Mouse (Mus musculus) spleen, postnatal 36 days (tissue): ENCODE results near the gene Rhog.
A peak's percentile ranks its signal among the peaks of the same experiment; 100 is the strongest.

Source experiments
- DNase-seq, 2 experiments: peaks; one replicate each; pipeline ENCODE4 v3.0.0; 2022; ENCODE audit warnings: low spot score in 2 of 2, mixed read lengths in 1 of 2

The Rhog gene

GRCm38 (mm10) chr7:102250631-102251214 lies 5.1 kb downstream of the Rhog start:
- peak; percentile 95 to 96 for DNase-seq

- peak; percentile 82 to 84 for DNase-seq
Observed at GRCm38 (mm10) chr7:102249896-102250630, 5.8 kb downstream of the Rhog start.

GRCm38 (mm10) chr7:102249531-102249895 lies 6.3 kb downstream of the Rhog start:
- DNase-seq, result peak; percentile 75 to 77

DNA sequence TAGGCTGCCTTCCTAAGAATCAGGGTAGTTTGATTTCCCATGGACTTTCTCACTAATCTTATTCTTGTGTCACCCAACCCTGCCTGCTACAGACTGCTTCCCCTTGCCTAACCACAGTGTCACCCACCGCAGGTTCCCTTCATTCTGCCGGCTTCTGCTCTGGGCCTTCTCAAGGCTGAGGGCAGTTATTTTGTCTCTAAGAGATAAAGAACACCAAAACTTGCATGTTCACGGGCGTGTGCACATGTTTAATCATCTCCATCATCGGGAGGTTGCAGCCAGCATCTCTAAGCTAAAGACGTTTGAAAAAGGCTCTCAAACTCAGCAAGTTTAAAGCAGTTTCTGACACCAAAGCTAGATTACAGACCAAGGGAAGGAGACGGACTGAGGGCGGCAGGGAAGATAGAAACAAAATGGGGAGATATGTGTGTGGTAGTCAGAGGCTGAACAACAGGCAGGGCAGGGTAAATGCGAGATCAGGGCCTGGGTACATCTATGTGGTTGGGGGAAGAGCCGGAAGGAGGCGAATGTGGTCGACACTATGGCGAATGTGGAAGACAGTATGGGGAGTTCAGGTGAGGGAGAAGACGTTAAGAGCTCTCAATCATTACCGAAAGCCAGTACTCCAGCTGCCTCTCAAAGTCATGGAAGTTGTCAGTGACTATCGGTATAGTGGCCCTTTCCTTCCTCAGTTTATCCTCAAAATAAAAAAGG lies 7.0 kb downstream of the Rhog start:
- DNase-seq, result peak; percentile 72 to 76

DNA sequence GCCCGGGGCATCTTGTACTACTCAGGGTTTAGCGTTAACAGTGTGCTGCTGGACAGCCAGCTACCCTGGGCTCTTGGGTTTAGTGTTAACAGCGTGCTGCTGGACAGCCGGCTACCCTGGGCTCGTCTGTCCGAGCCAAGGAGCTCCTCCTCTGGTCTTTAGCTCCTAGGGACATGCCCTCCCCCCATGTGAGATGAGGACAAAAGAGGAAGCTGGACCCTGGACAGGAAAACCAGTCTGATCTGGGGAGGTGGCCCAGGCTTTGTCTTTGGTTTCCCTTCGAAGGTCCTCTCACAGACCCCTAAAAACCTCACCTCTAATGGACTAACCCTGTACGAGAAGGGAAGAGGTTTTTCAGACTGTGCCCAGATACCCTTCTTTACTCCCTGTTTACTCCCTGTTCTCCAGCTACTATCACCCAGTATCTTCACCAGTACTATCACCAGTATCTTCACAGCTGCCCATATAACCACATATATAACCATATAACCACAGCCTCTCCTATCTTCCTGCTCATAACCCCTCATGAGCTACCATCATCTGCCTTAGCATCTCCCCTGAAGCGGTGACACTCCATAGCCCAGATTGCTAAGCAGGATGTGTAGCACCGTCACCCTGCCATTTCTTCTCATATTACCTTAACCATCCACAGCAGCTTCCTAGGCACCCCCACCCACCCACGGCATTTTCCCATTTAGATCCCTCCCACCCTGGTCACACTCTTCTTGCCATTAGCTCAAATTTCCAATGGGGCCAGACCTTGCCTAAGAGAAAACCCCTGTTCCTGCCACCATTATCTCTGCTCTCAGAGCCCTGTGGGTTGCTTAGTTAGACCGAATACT lies 8.7 kb downstream of the Rhog start:
- DNase-seq, result peak; percentile 20 to 39

DNA sequence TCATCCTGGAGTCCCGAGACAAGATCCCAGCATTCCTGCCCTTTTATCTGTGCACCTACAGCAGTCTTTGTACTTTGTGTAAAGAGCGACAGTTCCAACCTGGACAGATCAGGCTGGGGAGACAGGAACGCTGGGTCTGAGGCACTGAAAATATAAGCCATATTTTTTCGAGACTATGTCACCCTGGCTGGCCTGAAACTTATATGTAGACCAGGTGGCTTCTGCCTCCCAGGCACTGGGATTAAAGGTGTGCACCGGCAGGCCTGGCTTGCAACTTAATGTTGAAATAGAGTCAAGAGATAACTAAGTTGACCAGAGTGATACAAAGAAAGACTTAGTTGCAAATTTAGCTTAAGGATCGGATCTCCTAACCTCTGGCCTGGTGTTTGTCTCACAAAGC lies 9.6 kb downstream of the Rhog start:
- DNase-seq, result no peak

GRCm38 (mm10) chr7:102245775-102246174 lies 10.1 kb downstream of the Rhog start:
- DNase-seq, result peak; percentile 22 to 36

DNA sequence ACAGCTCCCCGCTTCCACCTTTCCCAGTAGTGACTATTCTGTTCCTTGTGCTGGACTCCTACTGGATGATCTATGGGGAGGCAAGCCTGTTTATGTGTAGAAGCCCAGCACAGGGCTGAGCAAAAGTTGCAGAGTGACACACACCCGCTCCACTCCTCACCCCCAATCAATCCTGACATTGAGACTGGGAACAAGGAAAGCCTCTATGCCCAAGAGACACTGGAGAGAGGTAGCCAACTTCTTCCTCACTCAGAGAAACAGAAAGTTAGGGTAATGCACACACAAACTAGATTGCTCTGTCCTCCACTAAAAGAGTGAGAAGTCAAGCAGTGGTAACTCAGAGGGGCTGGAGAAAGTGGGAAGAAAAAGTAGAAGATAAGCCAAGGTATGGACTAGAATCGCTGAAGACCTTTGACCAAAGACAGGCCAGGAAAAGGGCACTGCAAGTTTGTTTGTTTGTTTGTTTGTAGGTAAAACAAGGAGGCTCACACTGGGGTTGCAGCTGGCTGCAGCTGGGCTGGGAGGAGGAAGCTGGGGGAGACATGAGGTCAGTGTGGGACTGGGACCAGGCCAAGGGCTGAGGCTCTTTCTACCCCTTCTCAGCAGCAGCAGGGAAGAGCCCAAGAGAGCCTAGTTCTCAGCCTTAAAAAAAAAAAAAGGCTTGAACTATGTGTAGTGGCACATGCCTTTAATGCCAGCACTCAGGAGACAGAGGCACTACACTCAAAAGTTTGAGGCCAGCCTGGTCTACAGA lies 10.9 kb downstream of the Rhog start:
- DNase-seq, result no peak

DNA sequence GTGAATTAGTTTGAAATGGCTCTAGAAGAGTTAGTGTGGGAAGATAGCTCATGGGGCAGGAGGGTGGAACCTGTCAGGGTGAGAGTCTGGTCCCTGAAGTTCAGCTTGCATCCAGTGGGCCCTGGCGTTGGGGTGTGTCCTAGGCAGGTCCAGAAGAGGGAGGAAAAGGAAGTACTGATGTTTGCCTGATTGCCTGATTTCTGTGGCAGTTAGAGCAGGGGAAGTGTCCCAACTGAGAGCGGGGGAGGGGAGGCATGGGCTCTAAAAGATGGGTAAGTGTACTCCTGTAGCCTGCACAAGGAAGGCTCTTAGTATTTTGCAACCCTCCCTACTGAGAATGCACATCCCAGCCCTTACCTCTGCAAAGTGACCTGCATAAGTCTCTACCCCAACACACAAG lies 12.0 kb downstream of the Rhog start:
- peak; percentile 52 to 66 for DNase-seq

DNA sequence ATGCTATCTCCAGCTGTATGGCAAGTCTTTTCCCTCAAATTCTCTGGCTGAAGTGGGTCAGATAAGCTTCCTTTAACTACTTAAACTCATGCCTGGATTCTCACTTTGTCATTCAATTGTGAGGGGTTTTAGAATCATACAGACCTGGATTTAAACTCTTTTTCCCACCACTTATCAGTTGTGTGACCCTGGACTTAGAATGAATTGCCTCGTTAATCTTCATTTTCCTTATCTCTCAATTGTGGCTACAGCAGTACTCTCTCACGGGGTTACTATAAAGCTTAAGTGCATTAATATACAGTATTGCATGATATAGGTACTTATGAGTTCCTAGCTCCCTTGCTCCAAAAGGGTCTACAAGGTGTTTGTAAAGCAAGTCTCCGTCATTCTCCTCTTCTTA lies 12.9 kb downstream of the Rhog start:
- DNase-seq, result no peak

- no peak for DNase-seq
Observed at GRCm38 (mm10) chr7:102242371-102242770, 13.5 kb downstream of the Rhog start.

DNA sequence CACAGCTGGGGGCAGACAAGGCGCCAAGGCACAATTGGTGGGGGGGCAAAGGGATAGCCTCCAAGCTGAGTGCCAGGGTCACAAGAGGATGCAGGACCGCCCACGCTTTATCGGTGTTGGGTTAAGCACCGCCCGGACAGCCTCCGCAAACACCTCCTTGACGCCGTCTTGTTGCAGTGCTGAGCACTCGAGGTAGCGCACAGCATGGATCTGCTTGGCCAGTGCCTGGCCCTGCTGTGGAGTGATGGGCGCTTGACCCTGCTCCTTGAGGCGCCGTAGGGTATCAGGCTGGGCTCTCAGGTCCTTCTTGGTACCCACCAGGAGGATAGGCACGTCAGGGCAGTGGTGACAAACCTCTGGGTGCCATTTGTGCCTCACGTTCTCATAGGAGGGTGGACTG lies 16.3 kb downstream of the Rhog start:
- no peak for DNase-seq

DNA sequence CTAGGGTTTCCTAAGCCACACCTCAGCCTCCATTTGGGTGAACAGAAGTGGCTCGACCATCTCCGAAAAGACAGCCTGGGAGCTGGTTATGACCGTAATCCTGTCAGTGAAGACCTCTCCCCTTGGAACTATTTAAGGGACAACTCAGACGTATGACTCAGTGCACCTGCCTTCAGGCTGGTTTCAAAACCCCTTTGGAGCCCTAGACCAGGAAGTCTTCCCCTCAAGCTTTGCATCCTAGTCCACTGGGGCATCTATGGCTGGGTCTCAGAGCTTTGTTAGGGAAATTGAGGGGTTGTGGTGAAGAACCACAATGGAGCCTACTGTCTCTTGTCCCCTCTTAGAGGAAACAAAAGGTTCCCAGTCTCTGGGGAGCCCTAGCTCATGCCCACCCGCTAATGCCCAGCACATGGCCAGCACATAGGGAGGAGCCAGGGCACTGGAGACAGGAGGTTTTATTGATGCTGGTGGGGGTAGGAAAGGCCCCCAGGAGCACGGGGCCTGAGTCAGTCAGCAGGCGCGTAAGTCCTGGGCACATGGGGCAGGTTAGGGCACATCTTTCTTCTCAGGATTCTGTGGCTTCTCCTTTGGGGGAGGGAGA lies 17.1 kb downstream of the Rhog start:
- DNase-seq, result no peak

- no peak for DNase-seq
Observed at GRCm38 (mm10) chr7:102233059-102233458, 22.8 kb downstream of the Rhog start.

GRCm38 (mm10) chr7:102229814-102230213 lies 26.0 kb downstream of the Rhog start:
- no peak for DNase-seq

DNA sequence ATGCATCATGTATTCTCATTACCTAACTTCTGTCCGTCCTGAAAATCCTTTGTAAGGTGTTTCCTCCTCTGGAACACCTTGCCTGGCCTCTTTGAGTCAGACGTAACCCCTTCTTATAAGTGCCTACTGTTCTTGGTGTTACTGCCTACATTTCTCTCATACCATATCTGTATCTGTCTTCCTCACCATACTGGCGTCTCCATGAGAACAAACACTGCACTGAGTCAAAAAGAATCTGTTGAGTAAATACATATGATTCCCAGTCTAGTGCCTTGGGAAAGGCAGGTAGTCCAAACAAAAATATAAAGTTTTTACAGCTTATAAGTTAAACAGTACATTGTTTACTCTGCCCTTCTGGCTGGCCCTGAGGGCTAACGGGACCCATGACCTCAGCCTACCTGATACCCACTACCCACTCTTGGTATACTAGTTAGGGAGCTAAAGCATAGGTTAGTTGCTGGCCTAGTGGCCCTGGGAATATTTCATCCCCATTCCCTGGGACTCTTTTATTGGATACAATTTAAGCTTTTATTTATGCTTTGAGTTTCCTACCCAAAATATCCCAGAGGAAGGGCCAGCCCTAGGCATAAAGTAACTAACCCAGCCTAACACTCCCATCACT lies 27.7 kb downstream of the Rhog start:
- no peak for DNase-seq

DNA sequence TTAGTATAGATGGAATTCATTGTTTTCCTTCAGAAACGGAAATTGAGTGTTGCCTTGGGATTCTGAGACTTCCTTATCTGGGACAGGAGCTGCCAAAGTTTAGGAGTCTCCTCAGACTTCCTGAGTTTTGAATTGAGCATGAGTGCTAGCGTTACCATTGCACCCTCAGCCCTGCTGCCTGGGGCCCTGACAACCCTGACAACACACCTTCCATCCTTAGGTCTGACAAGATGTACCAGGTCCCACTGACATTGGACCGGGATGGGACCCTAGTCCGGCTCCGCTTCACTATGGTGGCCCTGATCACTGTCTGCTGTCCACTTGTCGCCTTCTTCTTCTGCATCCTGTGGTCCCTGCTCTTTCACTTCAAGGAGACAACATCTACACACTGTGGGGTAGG lies 29.8 kb downstream of the Rhog start:
- DNase-seq, result no peak

DNA sequence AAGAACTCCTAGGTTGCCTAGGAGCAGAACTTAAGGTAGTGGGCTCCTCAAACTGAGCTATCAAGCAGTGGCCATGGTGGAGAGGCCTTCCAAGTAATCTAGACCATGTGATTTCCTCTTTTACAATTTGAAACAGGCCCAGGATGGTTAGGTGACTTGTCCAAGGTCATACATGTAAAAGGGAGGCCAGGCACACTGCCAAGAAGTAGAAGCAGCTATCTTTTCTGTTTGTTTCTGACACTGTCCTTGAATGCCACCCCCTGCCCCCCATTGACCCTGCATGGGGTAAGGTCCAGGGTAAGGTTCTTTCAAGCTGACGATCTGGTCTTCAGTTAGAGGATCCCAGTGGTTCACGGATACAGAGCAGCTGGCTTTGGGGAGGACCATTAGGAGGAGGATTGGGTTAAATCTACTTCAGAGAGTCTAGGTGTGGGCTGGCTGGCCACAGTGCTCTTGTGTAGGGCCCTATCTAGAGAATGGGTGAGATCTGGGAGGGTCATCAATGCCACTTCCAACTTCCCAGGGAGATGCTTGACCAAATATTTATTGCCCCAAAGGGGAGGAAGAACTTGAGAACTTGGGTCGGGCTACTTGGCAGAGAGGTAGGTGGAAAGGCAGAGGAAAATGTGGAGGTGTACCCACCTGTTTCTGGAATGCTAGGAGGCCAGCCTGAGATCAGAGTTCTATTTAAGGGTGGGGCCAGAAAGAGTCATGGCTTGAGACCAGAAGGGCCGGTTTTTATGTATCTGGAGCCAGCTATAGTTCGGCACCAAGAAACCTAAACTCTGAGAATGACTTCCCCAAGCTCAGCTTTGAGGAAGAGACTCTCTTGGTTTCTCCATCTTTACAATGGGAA lies 31.7 kb downstream of the Rhog start:
- DNase-seq, result no peak

GRCm38 (mm10) chr7:102222830-102223556 lies 32.9 kb downstream of the Rhog start:
- peak; percentile 68 to 72 for DNase-seq
